ENCODE assay signal across 13 mouse cellular contexts in genomic region chr11:88429680-88430079, GRCm38 (mm10).
DNase-seq lines count a peak whose midpoint lies in the region; ATAC-seq and TF ChIP-seq lines count a peak whose summit lies in the region.
"Had no signal": no experiment of that assay in that cellular context is flagged by ENCODE, and none has a peak within 500 bp of the region (broad histone marks: within the 10 kb centered on the region; RNA-seq: fewer than 3 reads in every experiment).

No protein-coding gene starts in this region.

- WGBS in kidney, postnatal 0 days: 90% methylated on average over 6 of the region's 6 CpGs
- WGBS in thymus, adult 2 months: 97% methylated on average over 6 of the region's 6 CpGs

- no peak for ATAC-seq in kidney, postnatal 0 days (replicated peaks; ENCODE audit: low FRiP score, low read depth)

- peaks cover 9% of the 10 kb centered on the region for H3K4me1 ChIP-seq in kidney, postnatal 0 days (replicated peaks; ENCODE audit: insufficient read depth, low read length)
- H3K4me1 ChIP-seq in thymus, adult 2 months (replicated peaks; ENCODE audit: control insufficient read depth, insufficient read depth, low read length): peaks cover 22% of the 10 kb centered on the region

- no peak overlapping the region for H3K4me2 ChIP-seq in kidney, postnatal 0 days (ENCODE audit: low read length)
- H3K4me2 ChIP-seq: heart, embryonic 12.5 days; lung, embryonic 14.5 days; neural tube, embryonic 12.5 days had no signal

- no peaks in the 10 kb centered on the region; the same call in 1 of the 2 replicates for H3K9me3 ChIP-seq in kidney, postnatal 0 days (replicated peaks; ENCODE audit: low read length)
- H3K9me3 ChIP-seq: heart, embryonic 12.5 days; neural tube, embryonic 12.5 days had no signal

- H3K27ac ChIP-seq in kidney, postnatal 0 days: no peak overlapping the region
- peak overlapping the region; percentile 40; the same call in 1 of the 2 replicates for H3K27ac ChIP-seq in thymus, adult 2 months (ENCODE audit: control insufficient read depth, insufficient read depth, low read length)
- H3K27ac ChIP-seq: neural tube, embryonic 12.5 days had no signal

- no peak for TF ChIP-seq POLR2A in thymus, adult 2 months (IDR thresholded peaks at IDR 0.05; ENCODE audit: control insufficient read depth, extremely low read depth, insufficient read depth, low read length, poor library complexity)

- peak; percentile 33; the same call in 1 of the 2 replicates for TF ChIP-seq CTCF in kidney, postnatal 0 days (IDR thresholded peaks at IDR 0.05; ENCODE audit: low read depth)
- no peak for TF ChIP-seq CTCF in thymus, adult 2 months (IDR thresholded peaks at IDR 0.05; ENCODE audit: borderline replicate concordance, control insufficient read depth, extremely low read depth, insufficient read depth, low read length, poor library complexity)

- no peak for DNase-seq in kidney, postnatal 0 days (ENCODE audit: low spot score)
- DNase-seq in kidney, postnatal 36 days: no peak
- peak; percentile 8 for DNase-seq in thymus, adult 2 months
- DNase-seq in thymus, postnatal 10 days (ENCODE audit: low spot score in 2 of 2): no peak
- peak; percentile 53 for DNase-seq in R1 (ENCODE audit: low read depth, low spot score)
- DNase-seq in splenic B cell, adult 2 months (ENCODE audit: low read depth, low spot score): peak; percentile 17
- DNase-seq in right cerebral cortex, postnatal 36 days (ENCODE audit: low spot score in 2 of 2): no peak
- DNase-seq: adrenal gland, postnatal 25 days; gastrocnemius, postnatal 10 days; kidney, postnatal 4 days; lung, embryonic 14.5 days had no signal

- no peak overlapping the region for H3K4me3 ChIP-seq in kidney, postnatal 0 days (replicated peaks; ENCODE audit: low read depth, low read length)
- H3K4me3 ChIP-seq in thymus, adult 2 months (ENCODE audit: control insufficient read depth, insufficient read depth, low read length): no peak overlapping the region
- H3K4me3 ChIP-seq: heart, embryonic 12.5 days; neural tube, embryonic 12.5 days had no signal

- H3K36me3 ChIP-seq in kidney, postnatal 0 days (ENCODE audit: insufficient read depth, low read length): no peaks in the 10 kb centered on the region
- H3K36me3 ChIP-seq in thymus, adult 2 months (ENCODE audit: control insufficient read depth, insufficient read depth, low read length): no peaks in the 10 kb centered on the region
- no peaks in the 10 kb centered on the region for H3K36me3 ChIP-seq in splenic B cell, adult 2 months (ENCODE audit: control insufficient read depth, insufficient read depth, low read length, poor library complexity, severe bottlenecking)
- H3K36me3 ChIP-seq: heart, embryonic 12.5 days had no signal

- no peak overlapping the region for H3K9ac ChIP-seq in kidney, postnatal 0 days (ENCODE audit: low read depth, low read length)
- H3K9ac ChIP-seq: heart, embryonic 12.5 days; lung, embryonic 14.5 days; neural tube, embryonic 12.5 days had no signal

- no peaks in the 10 kb centered on the region for H3K27me3 ChIP-seq in kidney, postnatal 0 days (ENCODE audit: insufficient read depth, low read length)
- H3K27me3 ChIP-seq in thymus, adult 2 months (ENCODE audit: control insufficient read depth, insufficient read depth, low read length): no peaks in the 10 kb centered on the region
- H3K27me3 ChIP-seq in splenic B cell, adult 2 months (ENCODE audit: control insufficient read depth, insufficient read depth, low read length, poor library complexity, severe bottlenecking): no peaks in the 10 kb centered on the region
- H3K27me3 ChIP-seq: heart, embryonic 12.5 days; neural tube, embryonic 12.5 days had no signal

Comparison
In these comparisons a context has a peak if more than half of its experiments do, and no peak if none do; other contexts are left out.
1. DNase-seq: peak in thymus, adult 2 months (single experiment), R1 (single experiment) and splenic B cell, adult 2 months (single experiment); none in kidney, postnatal 0 days (single experiment), kidney, postnatal 36 days (0 of 2), thymus, postnatal 10 days (0 of 2) and right cerebral cortex, postnatal 36 days (0 of 2).